Mouse (Mus musculus) MEL-GATA-1-ER (cell line): ENCODE measurements around the gene Ubqlnl.

Experiments used
- DNase-seq: peaks from one replicate; pipeline ENCODE4 v3.0.0-alpha.2; 2012; ENCODE audit warnings: low read depth; ENCODE audit errors: extremely low read depth

The Ubqlnl gene

GRCm38 (mm10) chr7:104150456-104150855, at the start of gene Ubqlnl:
TSS of gene Ubqlnl (minus strand) at chr7:104150556.
- DNase-seq = no peak

DNA sequence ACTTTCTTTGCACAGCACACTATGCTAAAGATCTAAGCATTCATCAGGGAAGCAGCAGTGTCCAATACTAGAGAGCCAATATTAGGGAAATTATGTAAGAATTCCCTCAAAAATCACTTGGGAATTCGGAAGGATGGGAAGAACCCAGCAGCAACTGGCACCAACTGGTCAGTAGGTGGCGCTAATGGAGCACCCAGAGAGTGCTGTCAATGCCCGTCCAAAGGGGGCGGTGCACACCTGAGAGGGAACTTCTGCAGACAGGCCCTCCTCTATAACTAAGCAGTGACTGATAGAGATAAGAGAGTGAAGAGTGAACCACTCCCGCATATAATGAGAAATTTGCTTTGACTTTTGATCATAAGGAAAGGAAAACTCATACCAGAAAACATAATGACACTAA, 49.5 kb upstream of the Ubqlnl start:
- peak; percentile 29 for DNase-seq

GRCm38 (mm10) chr7:104195885-104196284, 45.5 kb upstream of the Ubqlnl start, which contains the start of gene Olfr649:
TSS of gene Olfr649 (minus strand) at chr7:104195985.
- no peak for DNase-seq

GRCm38 (mm10) chr7:104191275-104191674, 40.9 kb upstream of the Ubqlnl start:
- DNase-seq = no peak

GRCm38 (mm10) chr7:104183292-104183691, 32.9 kb upstream of the Ubqlnl start, which contains the start of gene Olfr648:
TSS of gene Olfr648 (minus strand) at chr7:104183392.
- no peak for DNase-seq

- no peak for DNase-seq
These were observed 28.7 kb upstream of the Ubqlnl start for GRCm38 (mm10) chr7:104179074-104179473.

GRCm38 (mm10) chr7:104178422-104179054, 28.2 kb upstream of the Ubqlnl start:
- no peak for DNase-seq

DNA sequence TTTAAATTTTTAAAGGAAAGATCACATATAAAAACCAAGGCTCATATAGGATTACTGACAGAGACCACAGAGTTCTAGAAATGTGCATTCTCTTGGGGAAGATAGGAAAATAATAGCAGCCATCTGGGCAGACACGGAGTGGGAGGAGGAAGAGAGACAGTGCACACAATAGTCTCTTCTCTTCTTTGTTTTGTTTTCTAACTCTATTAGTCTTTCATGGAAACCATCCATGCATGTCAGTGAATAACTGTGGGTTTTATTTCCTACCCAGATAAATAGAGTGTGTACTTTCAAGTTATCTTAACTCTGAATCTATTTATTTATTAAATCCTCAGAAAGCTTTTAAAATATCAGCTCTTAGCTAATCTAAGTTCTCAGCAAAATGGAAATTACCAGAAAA, 24.7 kb upstream of the Ubqlnl start:
- no peak for DNase-seq

- DNase-seq = peak; percentile 30
These were observed 19.4 kb upstream of the Ubqlnl start for GRCm38 (mm10) chr7:104169634-104170204.

GRCm38 (mm10) chr7:104167105-104167504, 16.7 kb upstream of the Ubqlnl start:
- no peak for DNase-seq

DNA sequence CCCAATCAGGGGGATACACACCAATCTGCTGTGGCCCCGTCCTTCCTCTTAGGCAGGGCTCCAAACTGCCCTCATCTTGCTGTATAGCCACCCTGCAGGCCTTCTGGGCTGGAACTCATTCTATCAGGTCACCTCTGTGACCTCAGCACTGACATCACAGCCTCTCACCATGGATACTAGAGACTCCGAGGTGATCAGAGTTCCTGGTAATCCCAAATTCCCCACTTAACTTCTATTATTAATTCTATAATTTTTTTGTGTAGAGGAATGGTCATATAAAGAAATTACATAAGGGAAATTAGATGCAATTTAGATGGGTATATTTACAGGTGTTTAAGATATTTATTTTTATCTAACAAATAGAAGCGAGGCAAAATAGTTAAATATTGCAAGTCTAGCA, 7.2 kb downstream of the Ubqlnl start, which contains the start of gene Ubqln3:
Gene Ubqln3 (minus strand): TSS at position 101 of the 400 bp plus-strand sequence.
- DNase-seq = no peak

GRCm38 (mm10) chr7:104137305-104137704, 13.1 kb downstream of the Ubqlnl start, which contains the start of gene Olfr643:
TSS of gene Olfr643 (minus strand) at chr7:104137405.
- DNase-seq = no peak

DNA sequence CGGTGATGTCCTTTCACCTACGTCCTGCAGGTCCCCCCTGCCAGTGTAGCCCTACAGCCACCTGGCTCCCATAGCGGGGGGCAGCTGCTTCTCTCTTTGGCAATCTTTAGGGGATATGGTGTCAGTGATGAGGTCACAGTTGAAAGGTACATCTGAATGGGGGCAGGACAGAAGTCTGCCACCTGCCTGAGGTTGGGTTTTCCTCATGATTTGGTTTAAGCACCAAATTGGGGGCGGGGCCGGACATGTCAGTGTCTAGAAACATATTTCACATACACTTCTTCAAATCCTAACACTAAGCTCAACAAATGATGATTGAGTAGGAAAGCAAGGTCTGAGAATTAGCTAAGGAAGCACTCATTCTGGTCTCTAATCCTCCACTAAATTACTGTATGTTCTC, 20.6 kb downstream of the Ubqlnl start, which contains the start of gene Ubqln5:
Gene Ubqln5 (minus strand): TSS at position 101 of the 400 bp plus-strand sequence.
- DNase-seq = no peak

DNA sequence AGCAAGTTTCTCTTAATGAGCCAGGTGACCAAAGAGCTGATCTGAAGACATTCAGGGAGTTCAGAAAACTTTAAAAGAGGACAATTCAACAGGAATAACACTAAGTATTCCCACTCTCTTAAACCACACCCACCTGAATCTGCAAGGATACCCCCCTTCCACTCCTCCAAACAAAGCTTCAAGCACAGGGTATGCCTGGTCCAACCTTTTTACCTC, 45.7 kb downstream of the Ubqlnl start, which contains the start of gene Olfr646:
Gene Olfr646 (plus strand): TSS at position 117 of the 216 bp plus-strand sequence.
- DNase-seq = no peak

GRCm38 (mm10) chr7:104103913-104104756, 46.2 kb downstream of the Ubqlnl start:
- DNase-seq = peak; percentile 81
